Mouse (Mus musculus) kidney, adult 2 months (tissue): ENCODE measurements around the gene Ccdc43. TPM values are rescaled to one million over a fixed set of nuclear protein-coding genes. Genes with fewer than 3 reads are reported as not detected.
"Not testable (repeated sequence)": the region's sequence is repeated elsewhere in the genome, so short reads cannot be mapped to it uniquely, and the experiment has no call there.

Source experiments
- DNase-seq: peaks from one replicate; pipeline ENCODE4 v3.0.0; 2021
- H3K27ac ChIP-seq: fragments of 200-500 bp; 2 replicates; pipeline ENCODE4 v1.5.1; 2012; ENCODE audit warnings: low read depth, low read length, control low read depth, inconsistent platforms; ENCODE audit not compliant: insufficient read depth
- H3K27me3 ChIP-seq: fragments of 200-500 bp; replicated peaks from 2 replicates; pipeline ENCODE4 v1.6.1; 2012; ENCODE audit warnings: mild to moderate bottlenecking, moderate library complexity, low read length, inconsistent platforms; ENCODE audit not compliant: control insufficient read depth, insufficient read depth
- H3K36me3 ChIP-seq: fragments of 200-500 bp; 2 replicates; pipeline ENCODE4 v1.6.1; 2012; ENCODE audit warnings: mild to moderate bottlenecking, moderate library complexity, low read length, inconsistent platforms; ENCODE audit not compliant: control insufficient read depth, insufficient read depth
- H3K4me1 ChIP-seq: fragments of 200-500 bp; 2 replicates; pipeline ENCODE4 v1.6.1; 2011; ENCODE audit warnings: low read length; ENCODE audit not compliant: control insufficient read depth, insufficient read depth
- H3K4me3 ChIP-seq: fragments of 200-500 bp; 2 replicates; pipeline ENCODE4 v1.5.1; 2011; ENCODE audit warnings: mild to moderate bottlenecking, low read depth, low read length, control low read depth; ENCODE audit not compliant: insufficient read depth
- CTCF ChIP-seq: fragments of 200-500 bp; conservative IDR thresholded peaks from 2 replicates; pipeline ENCODE4 v1.5.1; 2011; ENCODE audit warnings: low read depth, mild to moderate bottlenecking, control low read depth, low read length, moderate library complexity, mixed read lengths; ENCODE audit not compliant: insufficient read depth, insufficient read length
- POLR2A ChIP-seq: fragments of 200-500 bp; IDR thresholded peaks from one replicate; pipeline ENCODE4 v1.6.1; 2011; ENCODE audit warnings: low read depth, low read length, control low read depth
- WGBS: fragments of 180-500 bp; shearing (Covaris S2); methylation state at CpG from one replicate; pipeline ENCODE4 v1.1.7; 2018; 5-methylcytosine and 5-hydroxymethylcytosine counted together
- polyA plus RNA-seq: library from polyadenylated mRNA; depleted of rRNA; stranded (reverse); fragments of >200 nt; gene quantifications from 2 replicates; pipeline ENCODE4 v1.2.3, GENCODE M21; 2012

The Ccdc43 gene
- polyA plus RNA-seq, 1 experiment: 8.4 TPM

GRCm38 (mm10) chr11:102716135-102716534 is 18.6 kb upstream of the Ccdc43 start:
- TF ChIP-seq POLR2A: no peak
- TF ChIP-seq CTCF: no peak
- Histone ChIP-seq H3K4me3 (no peak overlapping the region), H3K27ac (no peak overlapping the region), H3K4me1 (no peaks in the 10 kb centered on the region), H3K27me3 (no peaks in the 10 kb centered on the region), H3K36me3 (no peaks in the 10 kb centered on the region)
- no peak for DNase-seq
- WGBS: 75% methylated on average over 7 of the region's 7 CpGs

- TF ChIP-seq CTCF: 0 out of 2 replicates have a peak, but pooled peaks have one; percentile 9
- H3K27ac ChIP-seq, H3K36me3 ChIP-seq, H3K4me3 ChIP-seq, H3K27me3 ChIP-seq, H3K4me1 ChIP-seq, DNase-seq: not testable (repeated sequence)
- 87% methylated on average over 2 of the region's 2 CpGs for WGBS
Measured at GRCm38 (mm10) chr11:102714578-102714977, 17.0 kb upstream of the Ccdc43 start.

GRCm38 (mm10) chr11:102712411-102712810 is 14.8 kb upstream of the Ccdc43 start:
- Histone ChIP-seq H3K4me1 (no peaks in the 10 kb centered on the region), H3K27me3 (no peaks in the 10 kb centered on the region), H3K4me3 (no peak overlapping the region), H3K36me3 (no peaks in the 10 kb centered on the region), H3K27ac (no peak overlapping the region)
- TF ChIP-seq POLR2A: no peak
- no peak for TF ChIP-seq CTCF
- no peak for DNase-seq
- 90% methylated on average over 4 of the region's 4 CpGs for whole genome bisulfite sequencing

- WGBS: 93% methylated on average over 6 of the region's 6 CpGs
- not testable (repeated sequence) for H3K27ac ChIP-seq, H3K4me3 ChIP-seq, H3K27me3 ChIP-seq, DNase-seq, H3K4me1 ChIP-seq, H3K36me3 ChIP-seq
Measured at GRCm38 (mm10) chr11:102702206-102702605, 4.6 kb upstream of the Ccdc43 start.

GRCm38 (mm10) chr11:102698018-102698476 is 465 bp upstream of the Ccdc43 start:
- no peaks in the 10 kb centered on the region for H3K36me3 ChIP-seq
- H3K4me3 ChIP-seq: peak overlapping the region; percentile 99
- no peak for TF ChIP-seq POLR2A
- TF ChIP-seq CTCF: 0 out of 2 replicates have a peak, but pooled peaks have one; percentile 4
- no peaks in the 10 kb centered on the region; the same call in 1 of the 2 replicates for H3K4me1 ChIP-seq
- no peaks in the 10 kb centered on the region for H3K27me3 ChIP-seq
- DNase-seq: no peak
- H3K27ac ChIP-seq: peak overlapping the region; percentile 82; the same call in 1 of the 2 replicates
- WGBS: 9% methylated on average over 9 of the region's 9 CpGs

GRCm38 (mm10) chr11:102695289-102695688 is 2.3 kb downstream of the Ccdc43 start:
- no peak overlapping the region for H3K27ac ChIP-seq
- H3K27me3 ChIP-seq: no peaks in the 10 kb centered on the region
- DNase-seq: no peak
- WGBS: 90% methylated on average over 7 of the region's 7 CpGs
- H3K36me3 ChIP-seq: no peaks in the 10 kb centered on the region
- no peaks in the 10 kb centered on the region; the same call in 1 of the 2 replicates for H3K4me1 ChIP-seq
- no peak overlapping the region for H3K4me3 ChIP-seq
- no peak for TF ChIP-seq POLR2A
- TF ChIP-seq CTCF: no peak

GRCm38 (mm10) chr11:102690162-102690561 is 7.4 kb downstream of the Ccdc43 start:
- Histone ChIP-seq H3K27ac (no peak overlapping the region), H3K36me3 (no peaks in the 10 kb centered on the region), H3K4me3 (no peak overlapping the region), H3K27me3 (no peaks in the 10 kb centered on the region), H3K4me1 (no peaks in the 10 kb centered on the region)
- DNase-seq: peak; percentile 62
- 68% methylated on average over 6 of the region's 6 CpGs for WGBS
- TF ChIP-seq CTCF: peak; percentile 65
- TF ChIP-seq POLR2A: no peak

GRCm38 (mm10) chr11:102665637-102666435 is 31.7 kb downstream of the Ccdc43 start:
- DNase-seq: no peak
- Histone ChIP-seq H3K27me3 (peaks cover 9% of the 10 kb centered on the region), H3K4me1 (no peaks in the 10 kb centered on the region), H3K27ac (no peak overlapping the region), H3K4me3 (no peak overlapping the region), H3K36me3 (no peaks in the 10 kb centered on the region)
- WGBS: 46% methylated on average over 84 of the region's 84 CpGs
- TF ChIP-seq CTCF: no peak
- TF ChIP-seq POLR2A: no peak
